Mouse (Mus musculus): Measurements from ENCODE around the gene Pwp2. TPM values are rescaled to one million over a fixed set of nuclear protein-coding genes. Genes with fewer than 3 reads are reported as not detected.

Pwp2 gene
- total and polyA plus RNA-seq, 3 experiments = 41.2 to 49.9 (median 43.0) TPM

GRCm38 (mm10) chr10:78233161-78233560 lies 48.2 kb upstream of the Pwp2 start:
- dilution Hi-C loops (cut with MboI; ENCODE audit: extremely low pct_ligation_motif_present, extremely low pct_unique_long_range_greater_than_20kb, low sequenced_read_pairs) = no loop called here
- no peaks in the 10 kb centered on the region for H3K9me3 ChIP-seq (replicated peaks; ENCODE audit: low read length)
- no peak for DNase-seq (ENCODE audit: extremely low read depth)
- peaks cover 7 to 47% of the 10 kb centered on the region in 2 experiments for H3K4me1 ChIP-seq (ENCODE audit: control insufficient read depth in 1 of 2, insufficient read depth in 2 of 2)
- H3K27me3 ChIP-seq (replicated peaks) = no peaks in the 10 kb centered on the region
- TF ChIP-seq POLR2AphosphoS2 (IDR thresholded peaks at IDR 0.05; ENCODE audit: low read depth, low read length) = no peak
- no peak for TF ChIP-seq NELFE (IDR thresholded peaks at IDR 0.05; ENCODE audit: low read depth, low read length)
- no peak for TF ChIP-seq PAX5 (IDR thresholded peaks at IDR 0.05; ENCODE audit: low read length)
- no peak for TF ChIP-seq RAD21 (IDR thresholded peaks at IDR 0.05; ENCODE audit: low read depth, low read length)
- no peak for TF ChIP-seq TCF12 (IDR thresholded peaks at IDR 0.05; ENCODE audit: low read depth, low read length)
- TF ChIP-seq ZKSCAN1 (IDR thresholded peaks at IDR 0.05; ENCODE audit: borderline replicate concordance, low read depth, low read length) = no peak
- no peak for TF ChIP-seq MYC (IDR thresholded peaks at IDR 0.05; ENCODE audit: low read depth, low read length)
- TF ChIP-seq E2F4 (IDR thresholded peaks at IDR 0.05; ENCODE audit: insufficient replicate concordance, low read depth, low read length) = no peak
- TF ChIP-seq RCOR1 (conservative IDR thresholded peaks at IDR 0.05; ENCODE audit: low read depth, low read length) = no peak
- no peak for TF ChIP-seq GABPA (IDR thresholded peaks at IDR 0.05; ENCODE audit: insufficient replicate concordance, low read depth, low read length)
- no peak for TF ChIP-seq CTCF (conservative IDR thresholded peaks at IDR 0.05 in 1 of 2, IDR thresholded peaks at IDR 0.05 in 1 of 2; ENCODE audit: low read depth in 2 of 2, low read length in 2 of 2)
- no peak for TF ChIP-seq BHLHE40 (IDR thresholded peaks at IDR 0.05; ENCODE audit: low read depth, low read length)
- TF ChIP-seq MXI1 (IDR thresholded peaks at IDR 0.05; ENCODE audit: low read depth, low read length) = no peak
- TF ChIP-seq USF2 (conservative IDR thresholded peaks at IDR 0.05; ENCODE audit: low read depth, low read length) = no peak
- no peak for TF ChIP-seq IRF4 (IDR thresholded peaks at IDR 0.05; ENCODE audit: low read depth, low read length)
- no peak for TF ChIP-seq MAX (IDR thresholded peaks at IDR 0.05; ENCODE audit: low read length)
- no peak for TF ChIP-seq EP300 (IDR thresholded peaks at IDR 0.05; ENCODE audit: low read length)
- no peak for TF ChIP-seq TBP (conservative IDR thresholded peaks at IDR 0.05; ENCODE audit: low read depth, low read length)
- H3K79me2 ChIP-seq (replicated peaks; ENCODE audit: control insufficient read depth, extremely low read depth, insufficient read depth, poor library complexity, severe bottlenecking) = peaks cover 6% of the 10 kb centered on the region
- in situ Hi-C loops (cut with MboI; ENCODE audit: low pct_ligation_motif_present, low pct_unique_long_range_greater_than_20kb, low sequenced_read_pairs) = no loop called here
- no peak overlapping the region for H3K27ac ChIP-seq (ENCODE audit: insufficient read depth, low read depth)
- no peak overlapping the region for H3K4me3 ChIP-seq (replicated peaks in 1 of 3; ENCODE audit: low read depth in 2 of 3, low read length in 2 of 3, poor library complexity in 1 of 3)
- no peak overlapping the region for H3K4me2 ChIP-seq (ENCODE audit: insufficient read depth, low read depth, poor library complexity, severe bottlenecking)
- H3K36me3 ChIP-seq (replicated peaks in 1 of 2; ENCODE audit: control insufficient read depth in 1 of 2, insufficient read depth in 1 of 2, low read length in 1 of 2) = peaks cover 8 to 70% of the 10 kb centered on the region in 2 experiments
- no peak overlapping the region for H3K9ac ChIP-seq (ENCODE audit: insufficient read depth, low read depth)

DNA sequence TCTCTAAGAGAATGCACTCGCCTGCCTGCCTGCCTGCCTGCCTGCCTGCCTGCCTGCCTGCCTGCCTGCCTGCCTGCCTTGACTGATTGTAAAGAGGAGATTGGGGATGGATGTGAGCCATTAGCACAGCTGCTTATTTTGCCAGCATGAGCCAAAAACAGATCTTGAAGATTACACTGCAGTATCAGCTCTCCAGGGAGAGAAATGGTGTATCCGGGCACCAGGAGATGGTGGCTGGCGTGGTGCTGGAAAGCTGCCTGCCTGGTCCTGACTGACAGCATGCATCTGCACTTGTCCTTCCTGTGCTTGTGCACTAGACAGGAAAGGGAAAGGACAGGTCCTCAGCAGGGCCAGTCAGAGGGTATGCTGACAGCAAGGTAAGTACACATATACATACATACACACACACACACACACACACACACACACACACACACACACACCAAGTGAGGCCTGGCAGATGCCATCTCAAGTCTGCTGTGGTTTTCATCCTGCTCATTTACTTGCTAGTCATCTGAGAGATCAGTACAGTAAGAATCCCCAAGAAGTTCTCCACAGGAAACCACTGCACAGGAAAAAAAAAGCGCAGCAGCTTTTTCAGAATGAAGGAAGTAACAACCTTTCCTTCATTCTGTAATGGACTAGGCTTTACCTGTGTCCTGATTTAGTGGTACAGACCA lies 47.5 kb upstream of the Pwp2 start:
- Histone ChIP-seq H3K4me3 (replicated peaks in 1 of 3; ENCODE audit: low read depth in 2 of 3, low read length in 2 of 3, poor library complexity in 1 of 3) (no peak overlapping the region), H3K9ac (ENCODE audit: insufficient read depth, low read depth) (no peak overlapping the region), H3K79me2 (replicated peaks; ENCODE audit: control insufficient read depth, extremely low read depth, insufficient read depth, poor library complexity, severe bottlenecking) (peaks cover 6% of the 10 kb centered on the region), H3K9me3 (replicated peaks; ENCODE audit: low read length) (no peaks in the 10 kb centered on the region), H3K4me1 (ENCODE audit: control insufficient read depth in 1 of 2, insufficient read depth in 2 of 2) (peaks cover 12 to 53% of the 10 kb centered on the region in 2 experiments), H3K27me3 (replicated peaks) (no peaks in the 10 kb centered on the region), H3K36me3 (replicated peaks in 1 of 2; ENCODE audit: control insufficient read depth in 1 of 2, insufficient read depth in 1 of 2, low read length in 1 of 2) (peaks cover 8 to 68% of the 10 kb centered on the region in 2 experiments), H3K27ac (ENCODE audit: insufficient read depth, low read depth) (no peak overlapping the region), H3K4me2 (ENCODE audit: insufficient read depth, low read depth, poor library complexity, severe bottlenecking) (no peak overlapping the region)
- dilution Hi-C loops (cut with MboI; ENCODE audit: extremely low pct_ligation_motif_present, extremely low pct_unique_long_range_greater_than_20kb, low sequenced_read_pairs) (no loop called here), in situ Hi-C loops (cut with MboI; ENCODE audit: low pct_ligation_motif_present, low pct_unique_long_range_greater_than_20kb, low sequenced_read_pairs) (no loop called here)
- TF ChIP-seq ZKSCAN1 (IDR thresholded peaks at IDR 0.05; ENCODE audit: borderline replicate concordance, low read depth, low read length) = no peak
- TF ChIP-seq MAX (IDR thresholded peaks at IDR 0.05; ENCODE audit: low read length) = no peak
- no peak for DNase-seq (ENCODE audit: extremely low read depth)
